Mouse (Mus musculus) MEL-GATA-1-ER (cell line): ENCODE data around the gene Dnah12.
A peak's percentile ranks its signal among the peaks of the same experiment; 100 is the strongest.
"Not testable (repeated sequence)": the region's sequence is repeated elsewhere in the genome, so short reads cannot be mapped to it uniquely, and the experiment has no call there.

ENCODE experiments used
- DNase-seq: peaks from one replicate; pipeline ENCODE4 v3.0.0-alpha.2; 2012; ENCODE audit warnings: low read depth; ENCODE audit errors: extremely low read depth

Dnah12 gene

GRCm38 (mm10) chr14:26692974-26693373 is at the start of gene Dnah12:
TSS of gene Dnah12 (plus strand) at chr14:26693274.
- DNase-seq, result no peak

- no peak for DNase-seq
These were observed 47.0 kb upstream of the Dnah12 start for GRCm38 (mm10) chr14:26645989-26646650.

DNA sequence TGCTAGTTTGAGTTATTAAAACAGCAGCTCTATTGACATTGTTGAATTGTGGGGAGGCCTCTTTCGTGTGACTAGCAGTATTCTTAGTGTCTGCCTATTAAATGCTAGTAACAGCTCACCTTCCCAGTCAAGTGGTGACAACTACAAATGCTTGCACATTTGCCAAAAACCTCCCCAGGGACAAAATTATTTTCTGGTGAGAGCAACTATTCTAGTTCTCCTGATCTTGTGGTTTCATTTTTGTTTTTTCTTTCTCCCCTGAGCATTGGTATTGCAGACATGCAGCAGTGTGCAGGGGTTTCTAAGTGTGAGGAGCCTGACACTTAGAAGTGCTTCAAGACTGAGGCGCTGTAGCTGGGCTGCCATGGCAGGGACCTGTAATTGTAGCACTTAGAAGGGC is 45.3 kb upstream of the Dnah12 start:
- no peak for DNase-seq

- no peak for DNase-seq
These were observed 41.2 kb upstream of the Dnah12 start for GRCm38 (mm10) chr14:26651901-26652300.

GRCm38 (mm10) chr14:26658178-26658577 is 34.9 kb upstream of the Dnah12 start:
- no peak for DNase-seq

DNA sequence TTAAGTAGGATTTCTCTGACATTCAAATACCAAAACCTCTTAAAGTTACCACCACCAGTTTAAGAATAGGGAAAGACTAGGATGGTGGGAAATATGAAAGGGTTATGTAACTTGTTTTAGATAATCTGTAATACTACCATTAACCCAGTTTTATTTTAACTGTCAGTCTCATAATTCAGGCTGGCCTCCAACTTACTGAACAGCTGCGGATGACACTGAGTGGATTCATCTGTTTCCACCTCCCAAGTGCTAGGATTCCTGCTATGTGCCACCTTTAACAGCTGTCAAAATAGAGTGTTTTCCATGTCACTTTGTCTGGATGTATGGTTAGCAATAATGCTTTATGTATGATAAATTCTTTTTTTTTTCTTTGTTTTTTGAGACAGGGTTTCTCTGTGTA is 32.8 kb upstream of the Dnah12 start:
- no peak for DNase-seq

- no peak for DNase-seq
These were observed 31.1 kb upstream of the Dnah12 start for GRCm38 (mm10) chr14:26662016-26662415.

DNA sequence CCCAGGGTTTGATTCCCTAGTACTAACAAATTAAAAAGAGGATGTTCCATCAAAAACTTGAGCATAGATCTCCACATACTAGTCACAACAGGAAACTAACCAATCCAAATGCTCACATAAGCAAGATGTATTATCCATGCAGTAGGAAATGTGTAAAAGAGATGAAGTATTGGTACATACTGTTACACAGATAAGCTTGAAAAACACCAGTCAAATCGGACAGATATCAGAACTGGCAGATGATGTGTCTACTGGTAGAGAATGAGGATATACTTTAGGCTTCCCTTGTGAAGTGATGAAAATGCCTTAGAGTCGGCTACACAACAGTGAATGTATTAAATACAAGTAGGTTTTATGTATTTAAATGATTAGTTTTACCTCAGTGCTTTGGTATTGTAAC is 30.6 kb upstream of the Dnah12 start:
- no peak for DNase-seq

DNA sequence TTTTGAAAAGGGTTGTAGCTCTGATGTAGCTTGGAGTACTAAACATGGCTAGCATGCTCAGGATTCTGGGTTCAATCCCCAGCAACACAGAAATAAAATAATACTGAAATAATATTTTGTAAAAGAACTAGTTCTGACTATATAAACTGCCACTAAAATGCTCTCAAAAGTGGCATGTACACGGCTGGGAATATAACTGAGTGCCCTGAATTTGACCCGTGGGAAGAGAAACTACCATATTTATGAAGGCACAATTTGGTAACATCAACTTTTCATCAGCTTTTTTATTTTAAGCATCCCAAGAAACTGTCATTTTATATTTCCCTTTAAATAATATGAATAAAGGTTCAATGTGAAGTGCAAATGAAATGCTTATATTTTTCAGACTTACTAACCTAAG is 29.2 kb upstream of the Dnah12 start:
- no peak for DNase-seq

- DNase-seq, result no peak
These were observed 25.1 kb upstream of the Dnah12 start for GRCm38 (mm10) chr14:26667991-26668370.

- no peak for DNase-seq
These were observed 24.4 kb upstream of the Dnah12 start for GRCm38 (mm10) chr14:26668371-26669291.

DNA sequence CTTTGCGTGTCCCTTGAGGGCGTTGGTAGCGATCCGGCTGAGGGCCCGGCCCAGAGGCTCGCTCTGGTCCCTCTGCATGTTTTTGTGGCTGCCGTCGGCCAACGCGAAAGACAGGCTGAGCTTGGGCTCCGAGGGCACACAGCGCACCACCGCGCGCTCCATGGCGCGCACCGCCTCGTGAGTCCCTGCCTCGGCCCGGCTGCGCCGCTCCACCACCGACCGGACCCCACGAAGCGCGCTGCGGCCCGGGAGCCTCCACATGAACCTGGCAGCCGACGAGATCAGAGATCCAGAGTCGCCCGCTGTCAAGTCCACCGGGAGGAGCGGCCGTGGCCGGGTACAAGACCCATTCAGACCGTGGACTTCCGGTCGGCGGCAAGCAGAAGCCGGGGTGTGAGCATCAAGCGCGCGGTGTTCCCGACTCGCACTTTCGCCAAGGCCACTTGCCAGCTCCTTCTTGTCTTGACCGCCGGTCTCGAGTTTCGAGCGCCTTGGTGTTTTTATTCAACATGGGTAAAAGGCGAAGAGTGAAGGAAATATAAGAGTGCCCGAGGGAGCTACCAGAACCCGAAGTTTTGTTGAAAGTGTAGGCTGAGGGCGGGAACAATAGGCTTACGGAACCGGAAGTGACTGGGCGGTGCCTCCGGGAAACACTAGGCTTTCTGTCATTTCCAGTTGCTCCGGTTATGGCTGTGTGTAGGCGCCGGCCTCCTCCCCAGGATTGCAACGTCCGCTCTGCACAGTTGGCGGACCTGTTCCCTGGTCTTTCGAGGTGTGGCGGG is 23.6 kb upstream of the Dnah12 start, which contains the start of gene Pde12:
Pde12 (minus strand) TSS at position 592 of the 782 bp plus-strand sequence.
- DNase-seq, result peak; percentile 88

DNA sequence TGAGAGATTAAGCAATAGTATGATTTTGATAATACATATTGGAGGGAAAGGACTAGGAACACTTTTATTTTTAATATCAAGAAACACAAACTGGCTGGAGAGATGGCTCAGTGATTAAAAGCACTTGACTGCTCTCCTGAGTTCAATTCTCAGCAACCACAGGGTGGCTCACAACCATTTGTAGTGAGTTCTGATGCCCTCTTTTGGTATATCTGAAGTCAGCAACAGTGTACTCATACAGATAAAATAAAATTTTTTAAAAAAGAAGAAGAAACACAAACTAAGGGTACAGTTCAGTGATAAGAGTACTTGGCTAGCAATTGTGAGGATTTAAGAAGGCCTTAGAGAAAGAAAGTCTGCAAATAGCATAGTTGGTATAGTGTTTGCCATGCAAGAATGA is 22.1 kb upstream of the Dnah12 start:
- peak; percentile 52 for DNase-seq

GRCm38 (mm10) chr14:26671870-26672615 is 21.0 kb upstream of the Dnah12 start:
- DNase-seq, result peak; percentile 74

- not testable (repeated sequence) for DNase-seq
These were observed 18.5 kb upstream of the Dnah12 start for GRCm38 (mm10) chr14:26674476-26675169.

DNA sequence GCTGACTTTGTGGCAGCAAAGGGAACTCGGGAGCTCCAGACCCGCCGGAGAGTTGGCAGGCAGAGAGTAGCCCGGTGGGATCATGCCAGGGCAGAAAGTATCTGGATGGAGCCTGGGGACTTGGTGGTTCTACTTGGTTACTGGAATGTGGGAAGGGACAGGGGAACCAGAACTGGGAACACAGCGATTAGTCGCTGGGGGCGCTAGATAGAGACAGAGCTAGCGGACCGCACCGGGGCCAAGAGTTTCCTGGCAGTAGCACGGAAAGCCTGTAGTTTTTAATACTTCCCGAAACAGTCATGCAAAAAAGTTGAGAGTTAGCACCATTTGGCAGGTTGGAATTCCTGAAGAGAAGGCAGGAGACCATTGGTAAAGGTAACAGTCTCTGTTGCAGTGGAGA is 17.7 kb upstream of the Dnah12 start:
- DNase-seq, result no peak

- peak; percentile 91 for DNase-seq
These were observed 17.3 kb upstream of the Dnah12 start for GRCm38 (mm10) chr14:26675791-26676190.

- DNase-seq, result no peak
These were observed 2.3 kb upstream of the Dnah12 start for GRCm38 (mm10) chr14:26690727-26691126.

- DNase-seq, result no peak
These were observed 1.7 kb upstream of the Dnah12 start for GRCm38 (mm10) chr14:26691363-26691762.

DNA sequence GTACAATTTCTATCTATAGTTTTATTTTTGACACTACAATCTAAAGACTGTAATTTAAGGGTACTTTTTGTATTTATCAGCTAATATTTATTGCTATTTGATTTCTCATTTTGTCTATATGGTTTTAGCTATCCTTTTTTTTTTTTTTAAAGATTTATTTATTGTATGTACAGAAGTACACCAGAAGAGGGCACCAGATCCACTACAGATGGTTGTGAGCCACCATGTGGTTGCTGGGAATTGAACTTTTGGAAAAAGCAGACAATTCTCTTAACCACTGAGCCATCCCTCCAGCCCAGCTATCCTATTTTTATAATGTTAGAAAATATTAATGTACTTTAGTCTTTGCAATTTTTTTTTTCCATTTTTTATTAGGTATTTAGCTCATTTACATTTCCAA is 4.8 kb downstream of the Dnah12 start:
- DNase-seq, result no peak
